Mouse (Mus musculus) testis, adult 2 months (tissue): ENCODE results near the gene Trim27. TPM values are rescaled to one million over a fixed set of nuclear protein-coding genes. Genes with fewer than 3 reads are reported as not detected.

ENCODE experiments used
- H3K27ac ChIP-seq: fragments of 200-500 bp; 2 replicates; pipeline ENCODE4 v1.5.1; 2012; ENCODE audit warnings: low read depth, low read length; ENCODE audit not compliant: control insufficient read depth, insufficient read depth
- H3K27me3 ChIP-seq: fragments of 200-500 bp; 2 replicates; pipeline ENCODE4 v1.6.1; 2012; ENCODE audit warnings: mild to moderate bottlenecking, low read length, moderate library complexity; ENCODE audit not compliant: control insufficient read depth, insufficient read depth
- H3K36me3 ChIP-seq: fragments of 200-500 bp; 2 replicates; pipeline ENCODE4 v1.6.1; 2012; ENCODE audit warnings: mild to moderate bottlenecking, low read length; ENCODE audit not compliant: control insufficient read depth, insufficient read depth
- H3K4me1 ChIP-seq: fragments of 200-500 bp; 2 replicates; pipeline ENCODE4 v1.6.1; 2012; ENCODE audit warnings: low read length; ENCODE audit not compliant: control insufficient read depth, insufficient read depth
- H3K4me3 ChIP-seq: fragments of 200-500 bp; 2 replicates; pipeline ENCODE4 v1.5.1; 2012; ENCODE audit warnings: low read depth, mild to moderate bottlenecking, low read length, moderate library complexity, mixed read lengths; ENCODE audit not compliant: control insufficient read depth
- CTCF ChIP-seq: fragments of 200-500 bp; IDR thresholded peaks from 2 replicates; pipeline ENCODE4 v1.5.1; 2012; ENCODE audit warnings: low read depth, mild to moderate bottlenecking, inconsistent platforms, low read length, moderate library complexity; ENCODE audit not compliant: control insufficient read depth, insufficient read depth, insufficient replicate concordance
- POLR2A ChIP-seq: fragments of 200-500 bp; IDR thresholded peaks from 2 replicates; pipeline ENCODE4 v1.6.1; 2012; ENCODE audit warnings: low read depth, mild to moderate bottlenecking, inconsistent platforms, low read length, moderate library complexity; ENCODE audit not compliant: control insufficient read depth
- polyA plus RNA-seq: library from polyadenylated mRNA; depleted of rRNA; stranded (reverse); fragments of >200 nt; gene quantifications from 2 replicates; pipeline ENCODE4 v1.2.3, GENCODE M21; 2012; rRNA removed

Gene Trim27
- polyA plus RNA-seq, 1 experiment = 142 TPM

DNA sequence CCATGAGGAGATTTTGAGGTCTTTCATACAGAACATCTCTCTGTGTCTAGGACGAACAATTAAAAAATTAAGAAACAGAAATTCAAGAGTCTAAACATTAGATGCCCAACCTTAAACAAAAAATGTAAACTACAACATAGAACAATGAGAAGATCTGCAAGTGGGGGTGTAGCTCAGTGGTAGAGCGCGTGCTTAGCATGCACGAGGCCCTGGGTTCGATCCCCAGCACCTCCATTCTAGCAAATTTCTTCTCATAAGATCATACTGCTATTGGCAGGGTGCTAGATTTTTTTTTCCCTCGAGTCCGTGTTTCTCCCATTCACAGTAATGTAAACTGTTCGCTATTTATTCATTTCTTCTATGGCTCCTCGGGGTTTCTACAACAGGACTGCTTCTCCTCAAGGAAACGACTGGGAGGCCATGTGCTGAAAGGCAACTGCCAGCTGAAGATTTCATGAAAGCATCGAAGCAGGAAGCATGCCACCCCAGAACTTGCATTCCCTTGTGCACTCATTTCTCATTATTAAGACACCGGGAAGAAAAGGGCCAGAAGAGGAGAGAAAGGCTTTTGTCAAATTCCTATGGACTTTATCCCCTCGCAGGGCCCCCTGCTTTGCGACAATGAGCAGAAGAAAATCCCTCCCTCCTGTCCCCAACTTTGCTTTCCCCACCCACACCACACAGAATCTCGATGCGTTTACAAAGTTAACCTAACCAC is 63.3 kb downstream of the Trim27 start:
- no peak for TF ChIP-seq CTCF
- no peak for TF ChIP-seq POLR2A
- Histone ChIP-seq H3K27me3 (peaks cover 2% of the 10 kb centered on the region; the same call in 1 of the 2 replicates), H3K4me1 (peaks cover 3% of the 10 kb centered on the region), H3K4me3 (no peak overlapping the region), H3K36me3 (no peaks in the 10 kb centered on the region), H3K27ac (no peak overlapping the region)

DNA sequence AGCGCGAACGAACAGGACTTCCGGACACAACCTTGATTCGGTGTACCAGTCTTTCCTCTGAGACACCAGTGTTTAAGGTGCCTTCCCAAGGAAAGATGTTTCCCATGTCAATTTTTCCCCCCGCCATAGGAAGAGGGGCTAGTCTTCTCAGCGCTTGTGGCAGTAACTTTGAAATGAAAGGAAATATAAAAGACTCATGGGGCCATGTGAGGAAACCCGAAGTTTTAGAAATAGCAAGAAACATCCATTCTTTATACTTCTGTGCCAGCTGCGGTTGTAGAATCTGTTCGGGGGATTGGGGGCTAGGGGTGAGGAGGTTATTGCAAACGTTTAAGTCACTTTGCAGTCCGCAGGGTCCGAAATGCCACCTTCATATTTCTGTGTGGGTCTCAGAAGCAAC is 64.0 kb downstream of the Trim27 start:
- Histone ChIP-seq H3K27me3 (peaks cover 2% of the 10 kb centered on the region; the same call in 1 of the 2 replicates), H3K36me3 (no peaks in the 10 kb centered on the region), H3K4me3 (no peak overlapping the region), H3K4me1 (peaks cover 3% of the 10 kb centered on the region), H3K27ac (no peak overlapping the region)
- TF ChIP-seq CTCF = no peak
- no peak for TF ChIP-seq POLR2A

DNA sequence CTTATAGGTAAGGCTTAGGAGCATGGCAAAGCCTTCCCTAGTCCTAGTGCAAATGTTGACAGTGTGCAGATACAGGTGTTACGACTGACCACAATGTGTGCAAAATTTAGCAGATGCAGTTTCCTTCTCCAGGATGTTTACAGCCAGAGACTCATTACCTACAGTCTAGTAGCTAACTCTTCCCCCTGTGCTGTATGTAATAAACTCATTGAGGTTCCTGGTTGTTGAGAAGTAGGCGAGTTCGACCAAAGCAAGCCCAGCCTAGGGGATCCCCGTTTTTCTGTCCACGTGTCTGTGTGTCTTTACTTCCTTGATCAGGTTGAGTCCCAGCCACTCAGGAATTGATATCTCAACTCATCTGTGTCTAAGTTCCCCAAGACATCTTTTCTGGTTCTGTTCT is 64.8 kb downstream of the Trim27 start:
- TF ChIP-seq POLR2A = no peak
- TF ChIP-seq CTCF = no peak

More for the DNA sequence above, 64.8 kb downstream of the Trim27 start:
- Histone ChIP-seq H3K36me3 (no peaks in the 10 kb centered on the region), H3K4me1 (peaks cover 3% of the 10 kb centered on the region), H3K4me3 (no peak overlapping the region), H3K27ac (no peak overlapping the region), H3K27me3 (peaks cover 2% of the 10 kb centered on the region; the same call in 1 of the 2 replicates)

Other genes with a start within 250 kb of the Trim27 start
- not detected in 2 replicates for gene Olfr1370, start 104.5 kb upstream of the Trim27 start, polyA plus RNA-seq
- not detected in 2 replicates for gene Olfr1369-ps1, start 68.0 kb upstream of the Trim27 start, polyA plus RNA-seq
- not detected in 2 replicates for gene Olfr263, start 49.8 kb upstream of the Trim27 start, polyA plus RNA-seq
- 0.10 TPM in 1 of 2 replicates, not detected in the other for gene Olfr1368, start 33.6 kb upstream of the Trim27 start, polyA plus RNA-seq
- 0.63 TPM in 1 of 2 replicates, not detected in the other for gene Gpx5, start 113.3 kb downstream of the Trim27 start, polyA plus RNA-seq
- 73.9 and 120 TPM in 2 replicates for gene Gpx6, start 132.7 kb downstream of the Trim27 start, polyA plus RNA-seq
- not detected in 2 replicates for gene Olfr1367, start 167.5 kb downstream of the Trim27 start, polyA plus RNA-seq
- gene Zscan12, start 183.4 kb downstream of the Trim27 start, polyA plus RNA-seq = 14.6 and 15.3 TPM in 2 replicates
- 9.3 and 10.2 TPM in 2 replicates for gene Zkscan3, start 223.3 kb downstream of the Trim27 start, polyA plus RNA-seq